Mouse (Mus musculus): Measurements from ENCODE around the gene Prss56.

Gene Prss56

DNA sequence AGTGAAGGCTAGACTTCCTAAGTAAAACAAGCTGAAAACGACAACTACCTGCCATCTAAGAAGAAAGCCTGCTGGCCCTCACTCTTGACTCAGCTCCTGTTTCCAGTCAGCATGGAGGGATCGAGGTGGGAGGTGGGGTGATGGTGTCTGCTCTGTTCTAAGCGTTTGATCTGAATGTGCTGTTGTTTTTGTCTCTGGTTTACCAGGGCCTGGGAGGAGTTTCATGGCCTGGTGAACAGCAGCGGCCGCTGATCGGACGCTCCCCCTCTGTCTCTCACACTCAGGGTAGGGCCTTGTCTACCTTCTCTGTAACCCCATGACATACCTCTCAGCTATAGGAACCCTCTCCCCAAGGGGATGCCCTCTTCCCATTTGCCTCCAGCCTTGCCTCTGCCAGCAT lies 49.1 kb downstream of the Prss56 start:
- DNase-seq (ENCODE audit: low spot score in 2 of 2), result no peak
